Mouse (Mus musculus) heart, postnatal 25 days (tissue): ENCODE data around the gene Kynu. TPM values are rescaled to one million over a fixed set of nuclear protein-coding genes. Genes with fewer than 3 reads are reported as not detected.

ENCODE experiments used
- DNase-seq: peaks from one replicate; pipeline ENCODE4 v3.0.0; 2022; ENCODE audit warnings: low spot score
- intact Hi-C: fragments of 180-260 bp; cut with DNase I; formaldehyde crosslinking; loops from one replicate; pipeline ENCODE4 v1.15.1; 2025
- total RNA-seq, 2 experiments: library from RNA; stranded (reverse); gene quantifications; 2 replicates each; pipeline ENCODE4 v1.2.3; 2021

Kynu gene
- total RNA-seq, result not detected

GRCm38 (mm10) chr2:43555062-43555888, at the start of gene Kynu:
Gene Kynu, plus strand, starts transcription at chr2:43555329.
- intact Hi-C loops, result no loop called here
- DNase-seq, result no peak

GRCm38 (mm10) chr2:43506182-43506581, 48.9 kb upstream of the Kynu start:
- intact Hi-C loops, result no loop called here
- DNase-seq, result no peak

- no peak for DNase-seq
- intact Hi-C loops, result no loop called here
Observed at GRCm38 (mm10) chr2:43513852-43514251, 41.3 kb upstream of the Kynu start.

GRCm38 (mm10) chr2:43534417-43534816, 20.7 kb upstream of the Kynu start:
- intact Hi-C loops, result no loop called here
- DNase-seq, result no peak

GRCm38 (mm10) chr2:43542615-43543014, 12.5 kb upstream of the Kynu start:
- intact Hi-C loops, result no loop called here
- DNase-seq, result no peak

- intact Hi-C loops, result no loop called here
- no peak for DNase-seq
Observed at GRCm38 (mm10) chr2:43545665-43546064, 9.5 kb upstream of the Kynu start.

GRCm38 (mm10) chr2:43546448-43546847, 8.7 kb upstream of the Kynu start:
- DNase-seq, result no peak
- intact Hi-C loops, result no loop called here

- intact Hi-C loops, result no loop called here
- DNase-seq, result no peak
Observed at GRCm38 (mm10) chr2:43554216-43554615, 913 bp upstream of the Kynu start.

GRCm38 (mm10) chr2:43555889-43556285, 758 bp downstream of the Kynu start:
- no peak for DNase-seq
- intact Hi-C loops, result no loop called here

- intact Hi-C loops, result no loop called here
- DNase-seq, result no peak
Observed at GRCm38 (mm10) chr2:43556985-43557384, 1.9 kb downstream of the Kynu start.

- no peak for DNase-seq
- intact Hi-C loops, result no loop called here
Observed at GRCm38 (mm10) chr2:43561209-43561608, 6.1 kb downstream of the Kynu start.

- intact Hi-C loops, result no loop called here
- no peak for DNase-seq
Observed at GRCm38 (mm10) chr2:43562779-43563178, 7.7 kb downstream of the Kynu start.

GRCm38 (mm10) chr2:43568406-43568805, 13.3 kb downstream of the Kynu start:
- intact Hi-C loops, result no loop called here
- DNase-seq, result no peak

- intact Hi-C loops, result no loop called here
- DNase-seq, result no peak
Observed at GRCm38 (mm10) chr2:43573526-43573925, 18.4 kb downstream of the Kynu start.

- intact Hi-C loops, result no loop called here
- DNase-seq, result no peak
Observed at GRCm38 (mm10) chr2:43583243-43583812, 28.2 kb downstream of the Kynu start.

- DNase-seq, result no peak
- intact Hi-C loops, result no loop called here
Observed at GRCm38 (mm10) chr2:43585508-43585907, 30.4 kb downstream of the Kynu start.

GRCm38 (mm10) chr2:43587832-43588231, 32.7 kb downstream of the Kynu start:
- intact Hi-C loops, result no loop called here

GRCm38 (mm10) chr2:43592001-43592704, 37.0 kb downstream of the Kynu start:
- intact Hi-C loops, result no loop called here
- no peak for DNase-seq

More at GRCm38 (mm10) chr2:43587832-43588231, 32.7 kb downstream of the Kynu start:
- no peak for DNase-seq

- intact Hi-C loops, result no loop called here
- DNase-seq, result no peak
Observed at GRCm38 (mm10) chr2:43613571-43613970, 58.4 kb downstream of the Kynu start.

GRCm38 (mm10) chr2:43621140-43621539, 66.0 kb downstream of the Kynu start:
- intact Hi-C loops, result no loop called here
- DNase-seq, result no peak

GRCm38 (mm10) chr2:43622844-43623243, 67.7 kb downstream of the Kynu start:
- intact Hi-C loops, result no loop called here
- DNase-seq, result no peak
